Mouse (Mus musculus): ENCODE results near the gene Aox3. TPM values are rescaled to one million over a fixed set of nuclear protein-coding genes. Genes with fewer than 3 reads are reported as not detected.

Gene Aox3
- total and polyA plus RNA-seq, 3 experiments, result not detected

DNA sequence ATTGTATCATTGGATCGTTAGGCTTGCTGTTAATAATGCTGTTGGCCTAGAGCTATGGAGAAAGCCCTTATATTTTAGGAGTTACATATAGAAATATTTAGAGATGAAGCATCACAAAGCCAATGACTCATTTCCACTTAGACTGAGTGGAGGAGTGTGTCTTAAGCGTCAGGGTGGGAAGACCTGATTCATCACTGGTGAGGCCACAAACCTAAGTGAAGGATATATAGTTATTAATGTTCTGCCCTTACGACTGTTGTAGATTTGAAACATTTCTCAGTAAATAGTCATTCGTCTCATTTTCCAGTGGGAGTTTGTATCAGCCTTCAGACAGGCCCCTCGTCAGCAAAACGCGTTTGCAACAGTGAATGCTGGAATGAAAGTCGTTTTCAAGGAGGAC lies 39.3 kb downstream of the Aox3 start:
- H3K27me3 ChIP-seq (ENCODE audit: control insufficient read depth in 1 of 2, insufficient read depth in 2 of 2, low read length in 2 of 2), result no peaks in the 10 kb centered on the region
- no peak overlapping the region for H3K4me3 ChIP-seq (ENCODE audit: control insufficient read depth in 1 of 2, insufficient read depth in 1 of 2, low read depth in 2 of 2, low read length in 2 of 2)
- no peak for DNase-seq (ENCODE audit: low read depth, low spot score)
- no peaks in the 10 kb centered on the region for H3K9me3 ChIP-seq (replicated peaks; ENCODE audit: insufficient read depth, low read length)
- H3K27ac ChIP-seq (ENCODE audit: control insufficient read depth, low read depth, low read length), result no peak overlapping the region
- no peak overlapping the region for H3K9ac ChIP-seq (ENCODE audit: control insufficient read depth, low read depth, low read length, poor library complexity, severe bottlenecking)
- H3K36me3 ChIP-seq (ENCODE audit: control insufficient read depth in 1 of 2, insufficient read depth in 2 of 2, low read length in 2 of 2), result no peaks in the 10 kb centered on the region
- TF ChIP-seq MEF2A (IDR thresholded peaks at IDR 0.05; ENCODE audit: extremely low read depth, insufficient replicate concordance, low read depth, low read length, poor library complexity, severe bottlenecking) (no peak), POLR2AphosphoS5 (IDR thresholded peaks at IDR 0.05; ENCODE audit: borderline replicate concordance, low read depth, low read length) (no peak), POLR2AphosphoS2 (IDR thresholded peaks at IDR 0.05; ENCODE audit: low read length) (no peak), KAT2A (conservative IDR thresholded peaks at IDR 0.05; ENCODE audit: low read depth, low read length) (no peak), NELFE (IDR thresholded peaks at IDR 0.05; ENCODE audit: low read depth, low read length) (no peak), NRF1 (IDR thresholded peaks at IDR 0.05; ENCODE audit: insufficient read depth, low read depth, low read length, poor library complexity, severe bottlenecking) (no peak), ZMIZ1 (IDR thresholded peaks at IDR 0.05; ENCODE audit: low read depth, low read length) (no peak), TBP (IDR thresholded peaks at IDR 0.05; ENCODE audit: low read depth, low read length) (no peak), SIN3A (IDR thresholded peaks at IDR 0.05; ENCODE audit: low read length) (no peak), TCF12 (IDR thresholded peaks at IDR 0.05; ENCODE audit: low read depth, low read length) (no peak), JUND (IDR thresholded peaks at IDR 0.05; ENCODE audit: low read depth, low read length) (no peak), EP300 (IDR thresholded peaks at IDR 0.05; ENCODE audit: low read depth in 1 of 2, low read length in 2 of 2) (no peak), ELF1 (IDR thresholded peaks at IDR 0.05; ENCODE audit: low read depth, low read length) (no peak), ETS1 (IDR thresholded peaks at IDR 0.05; ENCODE audit: low read depth, low read length) (no peak), E2F4 (IDR thresholded peaks at IDR 0.05; ENCODE audit: borderline replicate concordance, low read depth, low read length) (no peak), GABPA (IDR thresholded peaks at IDR 0.05; ENCODE audit: low read depth, low read length) (no peak), SMC3 (IDR thresholded peaks at IDR 0.05; ENCODE audit: low read depth, low read length) (no peak), HCFC1 (IDR thresholded peaks at IDR 0.05; ENCODE audit: low read depth, low read length) (no peak)
- no peaks in the 10 kb centered on the region for H3K79me2 ChIP-seq (ENCODE audit: control insufficient read depth, insufficient read depth, low read length, poor library complexity)
- no peaks in the 10 kb centered on the region for H3K4me1 ChIP-seq (ENCODE audit: control insufficient read depth in 1 of 2, insufficient read depth in 2 of 2, low read length in 2 of 2)

DNA sequence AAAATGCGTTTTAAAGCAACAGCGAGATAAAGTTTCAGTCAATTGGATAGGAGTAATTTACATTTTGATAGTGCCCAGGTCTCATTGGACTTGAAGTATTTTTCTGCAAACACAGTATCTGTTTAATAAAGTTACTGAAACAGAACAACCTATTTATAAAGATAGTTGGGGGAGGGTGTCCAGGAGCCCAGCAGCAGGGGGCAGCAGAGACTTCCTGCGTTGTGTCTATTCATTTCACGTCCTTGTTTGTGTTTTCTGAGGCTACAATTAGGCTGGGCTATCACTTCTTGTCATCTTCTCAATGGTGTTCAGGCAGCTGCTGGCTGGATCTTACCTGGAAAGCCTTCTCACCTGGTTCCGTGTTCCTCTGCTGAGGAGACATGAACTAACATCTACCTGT lies 43.8 kb downstream of the Aox3 start:
- H3K9me3 ChIP-seq (replicated peaks; ENCODE audit: insufficient read depth, low read length), result no peaks in the 10 kb centered on the region
- H3K79me2 ChIP-seq (ENCODE audit: control insufficient read depth, insufficient read depth, low read length, poor library complexity), result no peaks in the 10 kb centered on the region
- no peak overlapping the region for H3K27ac ChIP-seq (ENCODE audit: control insufficient read depth, low read depth, low read length)
- H3K27me3 ChIP-seq (ENCODE audit: control insufficient read depth in 1 of 2, insufficient read depth in 2 of 2, low read length in 2 of 2), result no peaks in the 10 kb centered on the region
- no peaks in the 10 kb centered on the region for H3K4me1 ChIP-seq (ENCODE audit: control insufficient read depth in 1 of 2, insufficient read depth in 2 of 2, low read length in 2 of 2)
- no peaks in the 10 kb centered on the region for H3K36me3 ChIP-seq (ENCODE audit: control insufficient read depth in 1 of 2, insufficient read depth in 2 of 2, low read length in 2 of 2)
- TF ChIP-seq GABPA (IDR thresholded peaks at IDR 0.05; ENCODE audit: low read depth, low read length) (no peak), CTCF (IDR thresholded peaks at IDR 0.05 in 2 of 3, conservative IDR thresholded peaks at IDR 0.05 in 1 of 3; ENCODE audit: control insufficient read depth in 1 of 3, insufficient read depth in 1 of 3, low read depth in 2 of 3, low read length in 3 of 3, poor library complexity in 1 of 3, severe bottlenecking in 1 of 3) (peak; percentile 30 to 65 (median 46); a peak in 5 of 6 replicates), SMC3 (IDR thresholded peaks at IDR 0.05; ENCODE audit: low read depth, low read length) (peak; percentile 52), TBP (IDR thresholded peaks at IDR 0.05; ENCODE audit: low read depth, low read length) (no peak), RAD21 (IDR thresholded peaks at IDR 0.05; ENCODE audit: low read depth, low read length) (peak; percentile 38), ZC3H11A (IDR thresholded peaks at IDR 0.05; ENCODE audit: low read depth, low read length) (peak; percentile 23; the same call in 1 of the 2 replicates)
- no peak overlapping the region for H3K9ac ChIP-seq (ENCODE audit: control insufficient read depth, low read depth, low read length, poor library complexity, severe bottlenecking)
- DNase-seq (ENCODE audit: low read depth, low spot score), result peak; percentile 17
- H3K4me3 ChIP-seq (ENCODE audit: control insufficient read depth in 1 of 2, insufficient read depth in 1 of 2, low read depth in 2 of 2, low read length in 2 of 2), result no peak overlapping the region

All from MEL (cell line).